12 mouse cellular contexts compared by ENCODE assay signal in the genomic region with DNA sequence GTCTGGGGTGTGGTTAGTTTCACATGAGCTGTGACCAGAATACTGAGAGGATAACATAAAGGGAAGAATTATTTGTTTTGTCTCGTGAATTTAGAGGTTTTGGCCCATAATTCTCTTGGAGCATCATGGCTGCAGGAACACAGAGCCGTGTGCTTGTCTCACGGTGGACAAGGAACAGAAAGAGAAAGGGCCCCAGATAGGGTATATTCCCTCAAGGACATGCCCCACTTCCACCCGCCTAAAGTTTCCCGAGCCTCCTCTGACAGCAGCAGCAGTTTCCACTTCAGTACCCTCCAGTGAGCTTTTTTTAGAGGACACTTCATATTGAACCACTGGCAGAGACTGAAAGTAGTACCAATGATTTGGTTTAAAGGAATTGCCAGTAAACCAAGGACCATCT.
"Had no signal": no experiment of that assay in that cellular context is flagged by ENCODE, and none has a peak within 500 bp of the region (broad histone marks: within the 10 kb centered on the region; RNA-seq: fewer than 3 reads in every experiment).

No protein-coding gene starts in this region.

- H3K4me2 ChIP-seq: limb, embryonic 13.5 days; midbrain, embryonic 12.5 days had no signal

- H3K27ac ChIP-seq: limb, embryonic 13.5 days; liver, embryonic 14.5 days; midbrain, embryonic 12.5 days had no signal

- H3K9ac ChIP-seq: limb, embryonic 13.5 days; liver, embryonic 14.5 days; midbrain, embryonic 12.5 days had no signal

- ATAC-seq: midbrain, embryonic 16.5 days had no signal

- H3K27me3 ChIP-seq: limb, embryonic 13.5 days; midbrain, embryonic 12.5 days had no signal

- DNase-seq: kidney, postnatal 36 days; layer of hippocampus, adult 9-11 months; layer of hippocampus, postnatal 36 days; lung, adult 18-20 months; right cerebral cortex, postnatal 4 days; spleen, adult 18-20 months; thymus, adult 18-20 months; thymus, postnatal 14 days had no signal

- H3K4me3 ChIP-seq: limb, embryonic 13.5 days; midbrain, embryonic 12.5 days had no signal

- H3K9me3 ChIP-seq: limb, embryonic 13.5 days; midbrain, embryonic 12.5 days had no signal

- H3K4me1 ChIP-seq: limb, embryonic 13.5 days; midbrain, embryonic 12.5 days had no signal
